Mouse (Mus musculus): ENCODE measurements around the gene Pla1a. TPM values are rescaled to one million over a fixed set of nuclear protein-coding genes. Genes with fewer than 3 reads are reported as not detected.
"Not testable (repeated sequence)": the region's sequence is repeated elsewhere in the genome, so short reads cannot be mapped to it uniquely, and the experiment has no call there.

Gene Pla1a
- 0.30 and 0.37 TPM in 2 replicates for polyA plus RNA-seq (2016; fragmentation: Nextera tagmentation; extraction: Ambion mirVana)

- ATAC-seq (ENCODE audit: low FRiP score), result no peak
- H3K36me3 ChIP-seq, result no peaks in the 10 kb centered on the region
- H3K9me3 ChIP-seq (replicated peaks), result no peaks in the 10 kb centered on the region
- 0 out of 2 replicates have a peak, but pooled peaks cover 3% of the 10 kb centered on the region for H3K4me1 ChIP-seq
- 79% methylated on average over 11 of the region's 11 CpGs for WGBS
- H3K4me3 ChIP-seq, result no peak within 1 kb of the TSS
- H3K9ac ChIP-seq, result no peak within 1 kb of the TSS
- H3K27me3 ChIP-seq, result no peaks in the 10 kb centered on the region
- H3K4me2 ChIP-seq (replicated peaks), result no peak within 1 kb of the TSS
- no peak within 1 kb of the TSS for H3K27ac ChIP-seq
Measured at GRCm38 (mm10) chr16:38432498-38433425, at the start of gene Pla1a. Gene Pla1a, minus strand, starts transcription at chr16:38433145.

DNA sequence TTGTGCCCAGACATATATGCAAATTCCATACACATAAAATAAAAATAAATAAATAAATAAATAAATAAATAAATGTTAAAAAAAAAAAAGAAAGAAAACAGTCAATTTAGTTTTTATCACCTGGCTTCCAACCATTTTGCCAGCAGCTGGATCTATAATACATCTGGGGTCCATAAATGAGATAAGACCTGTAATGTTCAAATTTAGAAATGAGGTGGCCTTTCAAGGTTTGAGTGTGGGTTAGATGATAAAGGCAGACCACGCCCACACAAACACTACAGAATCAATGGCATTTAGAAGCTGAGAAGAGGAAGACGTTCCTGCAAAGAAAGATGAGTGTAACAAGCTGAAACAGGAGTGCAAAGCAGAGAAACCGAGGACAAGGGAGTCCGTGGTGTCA, 48.4 kb upstream of the Pla1a start:
- Histone ChIP-seq H3K4me2 (replicated peaks) (no peak overlapping the region), H3K4me1 (peaks cover 14% of the 10 kb centered on the region), H3K9me3 (replicated peaks) (no peaks in the 10 kb centered on the region), H3K4me3 (no peak overlapping the region), H3K9ac (no peak overlapping the region), H3K27me3 (peaks cover 20% of the 10 kb centered on the region), H3K27ac (no peak overlapping the region), H3K36me3 (no peaks in the 10 kb centered on the region)
- WGBS, result 80% methylated on average over 4 of the region's 4 CpGs
- ATAC-seq (ENCODE audit: low FRiP score), result no peak

DNA sequence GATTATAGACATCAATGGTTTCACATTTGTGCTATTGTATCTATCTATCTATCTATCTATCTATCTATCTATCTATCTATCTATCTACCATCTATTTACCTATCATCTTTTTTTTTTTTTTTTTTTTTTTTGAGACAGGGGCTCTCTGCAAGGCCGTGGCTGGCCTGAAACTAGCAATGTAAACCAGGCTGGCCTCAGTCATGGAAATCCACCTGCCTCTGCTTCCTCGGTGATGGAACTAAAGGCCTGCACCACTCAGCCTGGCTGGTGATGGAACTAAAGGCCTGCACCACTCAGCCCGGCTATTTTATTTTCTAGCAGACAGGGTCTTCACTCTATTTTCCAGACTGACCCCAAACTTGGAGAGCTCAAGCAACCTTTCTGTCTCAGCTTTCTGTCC, 45.4 kb upstream of the Pla1a start:
- no peak overlapping the region for H3K27ac ChIP-seq
- H3K4me1 ChIP-seq, result peaks cover 13% of the 10 kb centered on the region
- H3K9me3 ChIP-seq (replicated peaks), result no peaks in the 10 kb centered on the region
- 92% methylated on average over 3 of the region's 3 CpGs for WGBS
- no peak overlapping the region for H3K4me3 ChIP-seq
- H3K27me3 ChIP-seq, result peaks cover 10% of the 10 kb centered on the region
- no peak for ATAC-seq (ENCODE audit: low FRiP score)
- H3K36me3 ChIP-seq, result no peaks in the 10 kb centered on the region
- H3K9ac ChIP-seq, result no peak overlapping the region
- H3K4me2 ChIP-seq (replicated peaks), result no peak overlapping the region

GRCm38 (mm10) chr16:38477241-38477608, 44.3 kb upstream of the Pla1a start:
- not testable (repeated sequence) for H3K9me3 ChIP-seq (replicated peaks); H3K27me3 ChIP-seq; H3K36me3 ChIP-seq; H3K27ac ChIP-seq
- Histone ChIP-seq H3K4me3 (peak overlapping the region; percentile 29), H3K9ac (peak overlapping the region; percentile 27; the same call in 1 of the 2 replicates), H3K4me1 (peaks cover 10% of the 10 kb centered on the region), H3K4me2 (replicated peaks) (peak overlapping the region; percentile 62)
- ATAC-seq (ENCODE audit: low FRiP score), result peak; percentile 8; the same call in 1 of the 2 replicates
- 32% methylated on average over 14 of the region's 14 CpGs for WGBS

GRCm38 (mm10) chr16:38476312-38477240, 43.6 kb upstream of the Pla1a start:
- H3K4me1 ChIP-seq, result peaks cover 10% of the 10 kb centered on the region
- ATAC-seq (ENCODE audit: low FRiP score), result peak; percentile 46; the same call in 1 of the 2 replicates
- 9% methylated on average over 34 of the region's 34 CpGs for WGBS
- H3K9me3 ChIP-seq (replicated peaks), result no peaks in the 10 kb centered on the region
- no peak overlapping the region for H3K27ac ChIP-seq
- H3K36me3 ChIP-seq, result no peaks in the 10 kb centered on the region
- peak overlapping the region; percentile 62 for H3K4me2 ChIP-seq (replicated peaks)
- no peaks in the 10 kb centered on the region for H3K27me3 ChIP-seq
- peak overlapping the region; percentile 29 for H3K4me3 ChIP-seq
- H3K9ac ChIP-seq, result peak overlapping the region; percentile 27

DNA sequence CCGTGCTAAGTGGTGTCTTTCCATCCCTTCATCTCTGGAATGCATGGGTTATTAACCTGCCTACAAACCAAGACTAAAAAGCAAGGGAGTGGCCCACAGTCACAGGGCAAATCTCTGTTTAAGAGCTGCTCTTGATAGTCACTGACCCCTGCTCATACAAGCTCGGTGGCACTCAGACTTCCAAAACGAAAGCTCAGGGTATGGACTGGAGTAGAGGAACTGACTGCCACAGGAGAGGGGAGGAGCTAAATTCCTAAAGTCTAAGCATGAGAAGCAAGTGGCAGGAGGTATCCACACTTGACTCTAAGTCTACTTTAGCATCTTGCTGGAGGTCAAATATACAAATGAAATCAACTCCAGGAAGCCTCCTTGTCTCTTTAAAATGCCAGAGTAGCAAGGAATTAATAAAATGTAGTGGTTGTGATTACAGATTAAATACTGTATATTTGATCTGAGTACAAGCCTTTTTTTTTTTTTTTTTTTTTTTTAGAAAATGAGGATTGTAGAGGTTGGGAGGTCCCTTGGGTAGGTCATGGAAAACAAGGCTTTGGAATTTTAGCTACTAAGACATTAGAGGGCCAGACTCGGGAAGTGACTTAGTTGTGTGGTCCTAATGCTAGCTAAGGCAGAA, 42.9 kb upstream of the Pla1a start:
- H3K4me1 ChIP-seq, result peaks cover 10% of the 10 kb centered on the region
- no peaks in the 10 kb centered on the region for H3K27me3 ChIP-seq
- H3K9ac ChIP-seq, result no peak overlapping the region
- no peaks in the 10 kb centered on the region for H3K9me3 ChIP-seq (replicated peaks)
- no peak overlapping the region for H3K27ac ChIP-seq
- WGBS, result 52% methylated on average over 4 of the region's 4 CpGs
- no peak for ATAC-seq (ENCODE audit: low FRiP score)
- peak overlapping the region; percentile 62; the same call in 1 of the 2 replicates for H3K4me2 ChIP-seq (replicated peaks)
- peak overlapping the region; percentile 29; the same call in 1 of the 2 replicates for H3K4me3 ChIP-seq
- no peaks in the 10 kb centered on the region for H3K36me3 ChIP-seq

- no peaks in the 10 kb centered on the region for H3K9me3 ChIP-seq (replicated peaks)
- H3K27ac ChIP-seq, result no peak overlapping the region
- no peak overlapping the region for H3K4me3 ChIP-seq
- no peak for ATAC-seq (ENCODE audit: low FRiP score)
- H3K27me3 ChIP-seq, result no peaks in the 10 kb centered on the region
- peaks cover 10% of the 10 kb centered on the region for H3K4me1 ChIP-seq
- H3K4me2 ChIP-seq (replicated peaks), result no peak overlapping the region
- H3K9ac ChIP-seq, result no peak overlapping the region
- H3K36me3 ChIP-seq, result no peaks in the 10 kb centered on the region
- 88% methylated on average over 9 of the region's 9 CpGs for WGBS
Measured at GRCm38 (mm10) chr16:38474677-38475286, 41.8 kb upstream of the Pla1a start.

DNA sequence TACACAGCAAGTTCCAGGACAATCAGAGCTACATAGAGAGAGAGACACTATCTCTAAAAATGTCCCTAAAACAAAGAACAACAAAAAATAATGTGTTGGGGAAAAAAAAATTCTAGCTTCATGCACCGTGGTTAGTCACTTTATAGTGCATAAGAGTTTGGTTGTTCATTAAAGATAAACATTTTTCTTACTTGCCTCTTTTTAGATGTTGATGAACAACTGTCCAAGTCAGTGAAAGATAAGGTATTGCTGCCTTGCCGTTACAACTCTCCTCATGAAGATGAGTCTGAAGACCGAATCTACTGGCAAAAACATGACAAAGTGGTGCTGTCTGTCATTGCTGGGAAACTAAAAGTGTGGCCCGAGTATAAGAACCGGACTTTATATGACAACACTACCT, 40.7 kb upstream of the Pla1a start:
- Histone ChIP-seq H3K4me3 (no peak overlapping the region), H3K4me2 (replicated peaks) (no peak overlapping the region), H3K9ac (no peak overlapping the region), H3K27me3 (no peaks in the 10 kb centered on the region), H3K9me3 (replicated peaks) (no peaks in the 10 kb centered on the region), H3K27ac (no peak overlapping the region), H3K4me1 (peaks cover 10% of the 10 kb centered on the region), H3K36me3 (no peaks in the 10 kb centered on the region)
- no peak for ATAC-seq (ENCODE audit: low FRiP score)
- WGBS, result 87% methylated on average over 5 of the region's 5 CpGs

- Histone ChIP-seq H3K4me3 (no peak overlapping the region), H3K9ac (no peak overlapping the region), H3K4me2 (replicated peaks) (no peak overlapping the region), H3K9me3 (replicated peaks) (no peaks in the 10 kb centered on the region), H3K36me3 (no peaks in the 10 kb centered on the region), H3K4me1 (peaks cover 10% of the 10 kb centered on the region), H3K27ac (no peak overlapping the region), H3K27me3 (no peaks in the 10 kb centered on the region)
- WGBS, result 88% methylated on average over 5 of the region's 5 CpGs
- ATAC-seq (ENCODE audit: low FRiP score), result no peak
Measured at GRCm38 (mm10) chr16:38472507-38472873, 39.5 kb upstream of the Pla1a start.

DNA sequence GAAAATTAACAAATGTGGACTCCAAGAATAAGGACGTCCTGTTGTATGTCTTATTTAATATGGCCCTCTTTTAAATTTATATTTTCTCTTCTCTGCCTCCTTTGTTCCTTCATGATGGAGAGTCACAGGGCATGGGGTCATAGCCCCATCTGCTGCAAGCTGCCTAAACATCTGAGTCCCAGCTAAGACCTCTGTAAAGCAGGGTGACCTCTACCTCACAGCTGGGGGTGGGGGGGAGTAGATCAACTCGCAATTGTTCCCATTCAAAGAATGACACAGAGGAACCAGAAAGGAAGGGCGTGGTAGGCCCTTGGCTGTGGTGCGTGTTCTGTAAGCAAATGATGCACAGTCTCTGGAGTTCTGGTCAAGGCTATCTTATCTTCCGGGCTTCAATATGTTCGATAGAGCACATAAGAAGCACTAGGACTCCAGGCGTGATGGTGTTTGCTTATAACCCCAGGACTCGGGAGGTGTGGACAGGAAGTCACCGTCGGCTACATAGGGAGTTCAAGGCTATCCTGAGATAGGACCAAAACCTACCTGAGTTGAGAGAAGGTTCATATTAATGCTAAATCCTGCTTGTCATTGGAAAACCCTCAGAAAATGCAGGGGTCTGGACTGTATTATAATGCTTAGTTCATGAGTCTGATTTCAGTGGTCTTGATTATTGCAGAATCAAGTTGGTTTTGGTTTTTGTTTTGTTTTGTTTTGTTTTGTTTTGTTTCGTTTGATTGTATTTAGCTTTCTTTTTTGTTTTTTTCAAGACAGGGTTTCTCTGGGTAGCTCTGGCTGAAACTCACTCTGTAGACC, 39.0 kb upstream of the Pla1a start:
- 68% methylated on average over 11 of the region's 11 CpGs for WGBS
- H3K9ac ChIP-seq, result no peak overlapping the region
- peaks cover 6% of the 10 kb centered on the region for H3K4me1 ChIP-seq
- H3K4me2 ChIP-seq (replicated peaks), result no peak overlapping the region
- ATAC-seq (ENCODE audit: low FRiP score), result no peak
- no peaks in the 10 kb centered on the region for H3K27me3 ChIP-seq
- H3K4me3 ChIP-seq, result no peak overlapping the region
- H3K36me3 ChIP-seq, result no peaks in the 10 kb centered on the region
- no peaks in the 10 kb centered on the region for H3K9me3 ChIP-seq (replicated peaks)
- no peak overlapping the region for H3K27ac ChIP-seq

- 73% methylated on average over 8 of the region's 8 CpGs for WGBS
- no peak overlapping the region for H3K9ac ChIP-seq
- H3K4me3 ChIP-seq, result no peak overlapping the region
- ATAC-seq (ENCODE audit: low FRiP score), result no peak
- no peak overlapping the region for H3K27ac ChIP-seq
- H3K4me1 ChIP-seq, result no peaks in the 10 kb centered on the region
- H3K4me2 ChIP-seq (replicated peaks), result no peak overlapping the region
- no peaks in the 10 kb centered on the region for H3K36me3 ChIP-seq
- no peaks in the 10 kb centered on the region for H3K27me3 ChIP-seq
- no peaks in the 10 kb centered on the region for H3K9me3 ChIP-seq (replicated peaks)
Measured at GRCm38 (mm10) chr16:38469437-38469836, 36.5 kb upstream of the Pla1a start.
